Mouse (Mus musculus) right cerebral cortex, postnatal 25 days (tissue): ENCODE results near the gene Tbl1x.
"Not testable (repeated sequence)": the region's sequence is repeated elsewhere in the genome, so short reads cannot be mapped to it uniquely, and the experiment has no call there.

ENCODE experiments used
- DNase-seq: peaks from one replicate; pipeline ENCODE4 v3.0.0; 2022

Gene Tbl1x

GRCm38 (mm10) chrX:77510371-77511300 lies at the start of gene Tbl1x:
Gene Tbl1x (plus strand): TSS chrX:77511013.
- peak; percentile 63 for DNase-seq

- DNase-seq = no peak
These were observed 41.6 kb upstream of the Tbl1x start for GRCm38 (mm10) chrX:77469216-77469615.

GRCm38 (mm10) chrX:77472858-77473257 lies 38.0 kb upstream of the Tbl1x start:
- no peak for DNase-seq

- DNase-seq = no peak
These were observed 37.3 kb upstream of the Tbl1x start for GRCm38 (mm10) chrX:77473511-77473910.

GRCm38 (mm10) chrX:77474551-77474950 lies 36.3 kb upstream of the Tbl1x start:
- DNase-seq = no peak

GRCm38 (mm10) chrX:77477526-77477925 lies 33.3 kb upstream of the Tbl1x start:
- DNase-seq = no peak

GRCm38 (mm10) chrX:77487922-77488799 lies 22.7 kb upstream of the Tbl1x start:
- DNase-seq = no peak

GRCm38 (mm10) chrX:77490127-77490526 lies 20.7 kb upstream of the Tbl1x start:
- DNase-seq = no peak

- DNase-seq = peak; percentile 64
These were observed 1.7 kb upstream of the Tbl1x start for GRCm38 (mm10) chrX:77509149-77509548.

GRCm38 (mm10) chrX:77509776-77510175 lies 1.0 kb upstream of the Tbl1x start:
- peak; percentile 20 for DNase-seq

- DNase-seq = peak; percentile 48
These were observed 634 bp downstream of the Tbl1x start for GRCm38 (mm10) chrX:77511301-77511993.

GRCm38 (mm10) chrX:77511994-77512485 lies 1.2 kb downstream of the Tbl1x start:
- no peak for DNase-seq

- no peak for DNase-seq
These were observed 6.7 kb downstream of the Tbl1x start for GRCm38 (mm10) chrX:77517274-77518085.

GRCm38 (mm10) chrX:77518929-77519328 lies 8.1 kb downstream of the Tbl1x start:
- DNase-seq = no peak

- DNase-seq = no peak
These were observed 12.1 kb downstream of the Tbl1x start for GRCm38 (mm10) chrX:77522842-77523375.

- no peak for DNase-seq
These were observed 14.4 kb downstream of the Tbl1x start for GRCm38 (mm10) chrX:77525179-77525578.

- DNase-seq = no peak
These were observed 17.6 kb downstream of the Tbl1x start for GRCm38 (mm10) chrX:77528401-77528800.

- DNase-seq = no peak
These were observed 20.2 kb downstream of the Tbl1x start for GRCm38 (mm10) chrX:77530997-77531396.

GRCm38 (mm10) chrX:77533922-77534321 lies 23.1 kb downstream of the Tbl1x start:
- DNase-seq = no peak

GRCm38 (mm10) chrX:77539770-77540169 lies 29.0 kb downstream of the Tbl1x start:
- not testable (repeated sequence) for DNase-seq

- no peak for DNase-seq
These were observed 33.2 kb downstream of the Tbl1x start for GRCm38 (mm10) chrX:77544003-77544402.

GRCm38 (mm10) chrX:77544550-77544949 lies 33.7 kb downstream of the Tbl1x start:
- DNase-seq = no peak
